Mouse (Mus musculus): ENCODE measurements around the gene H2al1f. TPM values are rescaled to one million over a fixed set of nuclear protein-coding genes. Genes with fewer than 3 reads are reported as not detected.
"Not testable (repeated sequence)": the region's sequence is repeated elsewhere in the genome, so short reads cannot be mapped to it uniquely, and the experiment has no call there.

H2al1f gene
- total and polyA plus RNA-seq, 2 experiments from 2014 or later: not detected

- no peak overlapping the region for H3K4me2 ChIP-seq (ENCODE audit: low read depth, low read length)
- 63% methylated on average over 4 of the region's 4 CpGs for WGBS
- no peaks in the 10 kb centered on the region for H3K9me3 ChIP-seq (ENCODE audit: low read length)
- no peak for TF ChIP-seq CTCF (IDR thresholded peaks at IDR 0.05; ENCODE audit: low read depth)
- H3K4me3 ChIP-seq (ENCODE audit: low read length): no peak overlapping the region
- no peaks in the 10 kb centered on the region for H3K36me3 ChIP-seq (ENCODE audit: insufficient read depth, low read length)
- H3K9ac ChIP-seq (replicated peaks; ENCODE audit: low read length): no peak overlapping the region
- no peak overlapping the region for H3K27ac ChIP-seq
- H3K4me1 ChIP-seq (ENCODE audit: insufficient read depth, low read length): no peaks in the 10 kb centered on the region
- DNase-seq (ENCODE audit: low spot score) (no peak), ATAC-seq (no peak)
- H3K27me3 ChIP-seq (ENCODE audit: insufficient read depth, low read length): no peaks in the 10 kb centered on the region
These were observed 25.7 kb upstream of the H2al1f start for GRCm38 (mm10) chrX:11289244-11289643.

GRCm38 (mm10) chrX:11298957-11299356 lies 16.0 kb upstream of the H2al1f start, which contains the start of gene H2al1a:
Gene H2al1a (plus strand): TSS chrX:11299257.
- ATAC-seq: not testable (repeated sequence)

GRCm38 (mm10) chrX:11302132-11302531 lies 12.8 kb upstream of the H2al1f start, which contains the start of gene H2al1b:
Gene H2al1b (plus strand): TSS chrX:11302432.
- not testable (repeated sequence) for H3K4me1 ChIP-seq (ENCODE audit: insufficient read depth, low read length); H3K27ac ChIP-seq; H3K4me3 ChIP-seq (ENCODE audit: low read length); H3K36me3 ChIP-seq (ENCODE audit: insufficient read depth, low read length); DNase-seq (ENCODE audit: low spot score); H3K27me3 ChIP-seq (ENCODE audit: insufficient read depth, low read length); H3K9me3 ChIP-seq (ENCODE audit: low read length); H3K9ac ChIP-seq (replicated peaks; ENCODE audit: low read length); ATAC-seq; H3K4me2 ChIP-seq (ENCODE audit: low read depth, low read length)
- 100% methylated on average over 1 of the region's 3 CpGs for WGBS

More at GRCm38 (mm10) chrX:11298957-11299356, 16.0 kb upstream of the H2al1f start, which contains the start of gene H2al1a:
- WGBS: no CpG with 5 or more reads among the region's 3 CpGs
- DNase-seq (ENCODE audit: low spot score); H3K27me3 ChIP-seq (ENCODE audit: insufficient read depth, low read length); H3K27ac ChIP-seq; H3K36me3 ChIP-seq (ENCODE audit: insufficient read depth, low read length); H3K9ac ChIP-seq (replicated peaks; ENCODE audit: low read length); H3K9me3 ChIP-seq (ENCODE audit: low read length); H3K4me3 ChIP-seq (ENCODE audit: low read length); H3K4me2 ChIP-seq (ENCODE audit: low read depth, low read length); H3K4me1 ChIP-seq (ENCODE audit: insufficient read depth, low read length): not testable (repeated sequence)

- not testable (repeated sequence) for H3K27me3 ChIP-seq (ENCODE audit: insufficient read depth, low read length); H3K4me1 ChIP-seq (ENCODE audit: insufficient read depth, low read length); H3K4me2 ChIP-seq (ENCODE audit: low read depth, low read length); H3K9me3 ChIP-seq (ENCODE audit: low read length); DNase-seq (ENCODE audit: low spot score); H3K4me3 ChIP-seq (ENCODE audit: low read length); H3K9ac ChIP-seq (replicated peaks; ENCODE audit: low read length); H3K27ac ChIP-seq; H3K36me3 ChIP-seq (ENCODE audit: insufficient read depth, low read length); ATAC-seq
- WGBS: 93% methylated on average over 1 of the region's 6 CpGs
These were observed 9.6 kb upstream of the H2al1f start, which contains the start of gene H2al1c for GRCm38 (mm10) chrX:11305355-11305754. Gene H2al1c (plus strand): TSS chrX:11305655.

GRCm38 (mm10) chrX:11308524-11308923 lies 6.4 kb upstream of the H2al1f start, which contains the start of gene H2al1d:
Gene H2al1d (plus strand): TSS chrX:11308824.
- H3K27ac ChIP-seq; DNase-seq (ENCODE audit: low spot score); H3K4me2 ChIP-seq (ENCODE audit: low read depth, low read length); H3K36me3 ChIP-seq (ENCODE audit: insufficient read depth, low read length); H3K9me3 ChIP-seq (ENCODE audit: low read length); H3K27me3 ChIP-seq (ENCODE audit: insufficient read depth, low read length); H3K9ac ChIP-seq (replicated peaks; ENCODE audit: low read length); H3K4me1 ChIP-seq (ENCODE audit: insufficient read depth, low read length); ATAC-seq; H3K4me3 ChIP-seq (ENCODE audit: low read length): not testable (repeated sequence)
- WGBS: no CpG with 5 or more reads among the region's 6 CpGs

GRCm38 (mm10) chrX:11311634-11312033 lies 3.3 kb upstream of the H2al1f start, which contains the start of gene H2al1e:
Gene H2al1e (plus strand): TSS chrX:11311934.
- not testable (repeated sequence) for H3K27me3 ChIP-seq (ENCODE audit: insufficient read depth, low read length); H3K9ac ChIP-seq (replicated peaks; ENCODE audit: low read length); ATAC-seq; DNase-seq (ENCODE audit: low spot score); H3K27ac ChIP-seq; H3K4me2 ChIP-seq (ENCODE audit: low read depth, low read length); H3K4me3 ChIP-seq (ENCODE audit: low read length); H3K36me3 ChIP-seq (ENCODE audit: insufficient read depth, low read length); H3K9me3 ChIP-seq (ENCODE audit: low read length); H3K4me1 ChIP-seq (ENCODE audit: insufficient read depth, low read length)
- no CpG with 5 or more reads among the region's 3 CpGs for WGBS

- H3K4me3 ChIP-seq (ENCODE audit: low read length); H3K4me2 ChIP-seq (ENCODE audit: low read depth, low read length); H3K9me3 ChIP-seq (ENCODE audit: low read length); DNase-seq (ENCODE audit: low spot score); H3K27me3 ChIP-seq (ENCODE audit: insufficient read depth, low read length); H3K36me3 ChIP-seq (ENCODE audit: insufficient read depth, low read length); H3K9ac ChIP-seq (replicated peaks; ENCODE audit: low read length); H3K27ac ChIP-seq; H3K4me1 ChIP-seq (ENCODE audit: insufficient read depth, low read length); ATAC-seq: not testable (repeated sequence)
- no CpG with 5 or more reads among the region's 3 CpGs for WGBS
These were observed 3.0 kb downstream of the H2al1f start, which contains the start of gene H2al1g for GRCm38 (mm10) chrX:11317956-11318355. Gene H2al1g (plus strand): TSS chrX:11318256.

- H3K9ac ChIP-seq (replicated peaks; ENCODE audit: low read length); H3K4me1 ChIP-seq (ENCODE audit: insufficient read depth, low read length); ATAC-seq; H3K27me3 ChIP-seq (ENCODE audit: insufficient read depth, low read length); H3K36me3 ChIP-seq (ENCODE audit: insufficient read depth, low read length); H3K9me3 ChIP-seq (ENCODE audit: low read length); H3K4me3 ChIP-seq (ENCODE audit: low read length); DNase-seq (ENCODE audit: low spot score); H3K4me2 ChIP-seq (ENCODE audit: low read depth, low read length); H3K27ac ChIP-seq: not testable (repeated sequence)
- WGBS: no CpG with 5 or more reads among the region's 6 CpGs
These were observed 6.2 kb downstream of the H2al1f start, which contains the start of gene H2al1h for GRCm38 (mm10) chrX:11321192-11321591. Gene H2al1h (plus strand): TSS chrX:11321492.

GRCm38 (mm10) chrX:11324359-11324758 lies 9.4 kb downstream of the H2al1f start, which contains the start of gene H2al1i:
Gene H2al1i (plus strand): TSS chrX:11324659.
- not testable (repeated sequence) for H3K27ac ChIP-seq; H3K9me3 ChIP-seq (ENCODE audit: low read length); H3K9ac ChIP-seq (replicated peaks; ENCODE audit: low read length); H3K4me3 ChIP-seq (ENCODE audit: low read length); H3K4me2 ChIP-seq (ENCODE audit: low read depth, low read length); H3K4me1 ChIP-seq (ENCODE audit: insufficient read depth, low read length); H3K36me3 ChIP-seq (ENCODE audit: insufficient read depth, low read length); DNase-seq (ENCODE audit: low spot score); H3K27me3 ChIP-seq (ENCODE audit: insufficient read depth, low read length); ATAC-seq
- 100% methylated on average over 2 of the region's 5 CpGs for WGBS

- not testable (repeated sequence) for H3K27me3 ChIP-seq (ENCODE audit: insufficient read depth, low read length); ATAC-seq; H3K9ac ChIP-seq (replicated peaks; ENCODE audit: low read length); H3K36me3 ChIP-seq (ENCODE audit: insufficient read depth, low read length); H3K4me3 ChIP-seq (ENCODE audit: low read length); H3K27ac ChIP-seq; DNase-seq (ENCODE audit: low spot score); H3K9me3 ChIP-seq (ENCODE audit: low read length); H3K4me2 ChIP-seq (ENCODE audit: low read depth, low read length); H3K4me1 ChIP-seq (ENCODE audit: insufficient read depth, low read length)
- WGBS: 88% methylated on average over 2 of the region's 2 CpGs
These were observed 12.6 kb downstream of the H2al1f start, which contains the start of gene H2al1j for GRCm38 (mm10) chrX:11327522-11327921. Gene H2al1j (plus strand): TSS chrX:11327822.
